Mouse (Mus musculus) erythroblast, adult 5-6 weeks (primary cell): ENCODE data around the gene Hlcs. TPM values are rescaled to one million over a fixed set of nuclear protein-coding genes. Genes with fewer than 3 reads are reported as not detected.

Source experiments
- ATAC-seq: replicated peaks from 2 replicates; pipeline ENCODE4 v1.8.0; 2016; ENCODE audit warnings: moderate number of reproducible peaks, mild to moderate bottlenecking, moderate TSS enrichment, inconsistent platforms; ENCODE audit not compliant: poor library complexity, low FRiP score, severe bottlenecking
- total RNA-seq, 2 experiments: library from RNA; stranded (forward) in 1 of 2; stranded (reverse) in 1 of 2; fragments of 150-400 nt in 1 of 2; fragments of 200-764, 138-1000 nt in 1 of 2; gene quantifications; 2 replicates each; pipeline versions ENCODE4 v1.2.3 to v1.2.4; 2015 to 2017; ENCODE audit warnings: low replicate concordance in 2 of 2

Hlcs gene
- total RNA-seq, 2 experiments from 2014 or later = 0.94 to 0.96 TPM

GRCm38 (mm10) chr16:94328881-94329867, 15.8 kb upstream of the Hlcs start:
- no peak for ATAC-seq

GRCm38 (mm10) chr16:94327781-94328711, 14.7 kb upstream of the Hlcs start, which contains the start of gene Ripply3:
TSS of gene Ripply3 (plus strand) at chr16:94328420.
- 0 out of 2 replicates have a peak, but pooled peaks have one; percentile 29 for ATAC-seq

- ATAC-seq = no peak
These were observed 12.6 kb upstream of the Hlcs start for GRCm38 (mm10) chr16:94326008-94326407.

- ATAC-seq = no peak
These were observed 10.3 kb upstream of the Hlcs start for GRCm38 (mm10) chr16:94323681-94324080.

- ATAC-seq = no peak
These were observed 6.9 kb upstream of the Hlcs start for GRCm38 (mm10) chr16:94320223-94320622.

GRCm38 (mm10) chr16:94317752-94318151, 4.4 kb upstream of the Hlcs start:
- ATAC-seq = no peak

- no peak for ATAC-seq
These were observed 1.8 kb upstream of the Hlcs start for GRCm38 (mm10) chr16:94315215-94315614.

- ATAC-seq = no peak
These were observed 1.3 kb upstream of the Hlcs start for GRCm38 (mm10) chr16:94314626-94315025.

- ATAC-seq = peak; percentile 88
These were observed 625 bp downstream of the Hlcs start for GRCm38 (mm10) chr16:94312663-94313228.

GRCm38 (mm10) chr16:94311931-94312330, 1.4 kb downstream of the Hlcs start:
- no peak for ATAC-seq

- no peak for ATAC-seq
These were observed 2.0 kb downstream of the Hlcs start for GRCm38 (mm10) chr16:94311416-94311815.

- ATAC-seq = no peak
These were observed 4.3 kb downstream of the Hlcs start for GRCm38 (mm10) chr16:94309025-94309424.

- no peak for ATAC-seq
These were observed 5.4 kb downstream of the Hlcs start for GRCm38 (mm10) chr16:94307942-94308341.

- no peak for ATAC-seq
These were observed 5.8 kb downstream of the Hlcs start for GRCm38 (mm10) chr16:94307526-94307925.

GRCm38 (mm10) chr16:94303203-94303535, 10.2 kb downstream of the Hlcs start:
- ATAC-seq = no peak

GRCm38 (mm10) chr16:94302274-94303202, 10.8 kb downstream of the Hlcs start:
- no peak for ATAC-seq

- ATAC-seq = no peak
These were observed 11.7 kb downstream of the Hlcs start for GRCm38 (mm10) chr16:94301696-94302095.

GRCm38 (mm10) chr16:94301194-94301593, 12.2 kb downstream of the Hlcs start:
- ATAC-seq = no peak

GRCm38 (mm10) chr16:94299210-94299609, 14.2 kb downstream of the Hlcs start:
- ATAC-seq = no peak
